Mouse (Mus musculus): ENCODE data around the gene Zfp827.

Gene Zfp827

GRCm38 (mm10) chr8:79027977-79028487 is at the start of gene Zfp827:
TSS of gene Zfp827 (plus strand) at chr8:79028437.
- peak; percentile 73 to 83 for DNase-seq

- DNase-seq: no peak
Observed at GRCm38 (mm10) chr8:79004341-79004740, 23.9 kb upstream of the Zfp827 start.

- no peak for DNase-seq
Observed at GRCm38 (mm10) chr8:79015061-79015460, 13.2 kb upstream of the Zfp827 start.

- no peak for DNase-seq
Observed at GRCm38 (mm10) chr8:79016076-79016475, 12.2 kb upstream of the Zfp827 start.

GRCm38 (mm10) chr8:79016583-79016982 is 11.7 kb upstream of the Zfp827 start:
- DNase-seq: no peak

GRCm38 (mm10) chr8:79023922-79024321 is 4.3 kb upstream of the Zfp827 start:
- no peak for DNase-seq

GRCm38 (mm10) chr8:79027319-79027718 is 918 bp upstream of the Zfp827 start:
- no peak for DNase-seq

- peak; percentile 57 to 73 for DNase-seq
Observed at GRCm38 (mm10) chr8:79028541-79029395, 531 bp downstream of the Zfp827 start.

GRCm38 (mm10) chr8:79029396-79030325 is 1.4 kb downstream of the Zfp827 start:
- DNase-seq: peak; percentile 56 to 73

GRCm38 (mm10) chr8:79030326-79031265 is 2.4 kb downstream of the Zfp827 start:
- peak; percentile 26 to 31 for DNase-seq

GRCm38 (mm10) chr8:79037532-79037931 is 9.3 kb downstream of the Zfp827 start:
- DNase-seq: no peak

GRCm38 (mm10) chr8:79037991-79038390 is 9.8 kb downstream of the Zfp827 start:
- DNase-seq: no peak

- no peak for DNase-seq
Observed at GRCm38 (mm10) chr8:79041429-79041828, 13.2 kb downstream of the Zfp827 start.

GRCm38 (mm10) chr8:79042252-79042651 is 14.0 kb downstream of the Zfp827 start:
- DNase-seq: no peak

- DNase-seq: no peak
Observed at GRCm38 (mm10) chr8:79044673-79045072, 16.4 kb downstream of the Zfp827 start.

GRCm38 (mm10) chr8:79046659-79047058 is 18.4 kb downstream of the Zfp827 start:
- DNase-seq: no peak

- DNase-seq: no peak
Observed at GRCm38 (mm10) chr8:79048388-79049005, 20.3 kb downstream of the Zfp827 start.

GRCm38 (mm10) chr8:79054222-79054621 is 26.0 kb downstream of the Zfp827 start:
- DNase-seq: no peak

- DNase-seq: no peak
Observed at GRCm38 (mm10) chr8:79057179-79057578, 28.9 kb downstream of the Zfp827 start.

- no peak for DNase-seq
Observed at GRCm38 (mm10) chr8:79059361-79059760, 31.1 kb downstream of the Zfp827 start.

GRCm38 (mm10) chr8:79060013-79060609 is 31.9 kb downstream of the Zfp827 start:
- peak in 1 of 2 experiments; percentile 12 for DNase-seq
